Mouse (Mus musculus) MEL (cell line): ENCODE data around the gene Gli1. TPM values are rescaled to one million over a fixed set of nuclear protein-coding genes. Genes with fewer than 3 reads are reported as not detected.

Source experiments
- DNase-seq: peaks from one replicate; pipeline ENCODE4 v3.0.0; 2011; ENCODE audit warnings: low read depth, low spot score
- H3K27ac ChIP-seq: 2 replicates; pipeline ENCODE4 v1.5.1; 2012; ENCODE audit warnings: low read depth, mild to moderate bottlenecking, control low read depth, low read length, moderate library complexity; ENCODE audit not compliant: control insufficient read depth
- H3K27me3 ChIP-seq, 2 experiments: fragments of 150-350 bp in 1 of 2; sonication (generic) in 1 of 2; 2 replicates each; pipeline ENCODE4 v1.6.1; 2012; ENCODE audit warnings: low read length in 2 of 2, mild to moderate bottlenecking in 2 of 2, improper control_type of control experiment in 1 of 2, moderate library complexity in 1 of 2; ENCODE audit not compliant: insufficient read depth in 2 of 2, control insufficient read depth in 1 of 2
- H3K36me3 ChIP-seq, 2 experiments: 2 replicates each; pipeline ENCODE4 v1.6.1; 2012 to 2014; ENCODE audit warnings: low read length in 2 of 2, improper control_type of control experiment in 1 of 2, inconsistent platforms in 1 of 2, mild to moderate bottlenecking in 1 of 2; ENCODE audit not compliant: insufficient read depth in 2 of 2, control insufficient read depth in 1 of 2
- H3K4me1 ChIP-seq, 2 experiments: fragments of 150-350 bp in 1 of 2; sonication (generic) in 1 of 2; 2 replicates each; pipeline ENCODE4 v1.6.1; 2012; ENCODE audit warnings: low read length in 2 of 2, improper control_type of control experiment in 1 of 2, mild to moderate bottlenecking in 1 of 2; ENCODE audit not compliant: insufficient read depth in 2 of 2, control insufficient read depth in 1 of 2
- H3K4me3 ChIP-seq, 2 experiments: fragments of 150-350 bp in 1 of 2; sonication (generic) in 1 of 2; 2 replicates each; pipeline ENCODE4 v1.5.1; 2012; ENCODE audit warnings: low read depth in 2 of 2, low read length in 2 of 2, mild to moderate bottlenecking in 2 of 2, moderate library complexity in 2 of 2, control low read depth in 1 of 2, improper control_type of control experiment in 1 of 2; ENCODE audit not compliant: control insufficient read depth in 1 of 2, insufficient read depth in 1 of 2
- H3K79me2 ChIP-seq: 2 replicates; pipeline ENCODE4 v1.6.1; 2012; ENCODE audit warnings: mild to moderate bottlenecking, low read length, moderate library complexity; ENCODE audit not compliant: control insufficient read depth, poor library complexity, insufficient read depth
- H3K9ac ChIP-seq: 2 replicates; pipeline ENCODE4 v1.6.1; 2012; ENCODE audit warnings: low read depth, mild to moderate bottlenecking, control low read depth, low read length, moderate library complexity; ENCODE audit not compliant: control insufficient read depth, poor library complexity, severe bottlenecking
- H3K9me3 ChIP-seq: fragments of 150-350 bp; sonication (generic); replicated peaks from 2 replicates; pipeline ENCODE4 v1.6.1; 2012; ENCODE audit warnings: mild to moderate bottlenecking, low read length, improper control_type of control experiment, moderate library complexity; ENCODE audit not compliant: insufficient read depth
- BHLHE40 ChIP-seq: IDR thresholded peaks from 2 replicates; pipeline ENCODE4 v1.6.1; 2012; ENCODE audit warnings: low read depth, mild to moderate bottlenecking, inconsistent platforms, low read length, improper control_type of control experiment, borderline replicate concordance
- CHD1 ChIP-seq: IDR thresholded peaks from 2 replicates; pipeline ENCODE4 v1.6.1; 2012; ENCODE audit warnings: low read depth, mild to moderate bottlenecking, inconsistent platforms, low read length, improper control_type of control experiment
- CHD2 ChIP-seq: IDR thresholded peaks from 2 replicates; pipeline ENCODE4 v1.6.1; 2011; ENCODE audit warnings: low read length, improper control_type of control experiment
- E2F4 ChIP-seq: IDR thresholded peaks from 2 replicates; pipeline ENCODE4 v1.6.1; 2011; ENCODE audit warnings: low read depth, low read length, improper control_type of control experiment, borderline replicate concordance
- ELF1 ChIP-seq: IDR thresholded peaks from 2 replicates; pipeline ENCODE4 v1.6.1; 2014; ENCODE audit warnings: low read depth, mild to moderate bottlenecking, inconsistent platforms, low read length, improper control_type of control experiment, moderate library complexity
- EP300 ChIP-seq, 2 experiments: IDR thresholded peaks; 2 replicates each; pipeline ENCODE4 v1.6.1; 2011; ENCODE audit warnings: improper control_type of control experiment in 2 of 2, low read length in 2 of 2, low read depth in 1 of 2, mild to moderate bottlenecking in 1 of 2
- ETS1 ChIP-seq: IDR thresholded peaks from 2 replicates; pipeline ENCODE4 v1.6.1; 2012; ENCODE audit warnings: low read depth, mild to moderate bottlenecking, inconsistent platforms, low read length, improper control_type of control experiment, moderate library complexity
- GABPA ChIP-seq: IDR thresholded peaks from 2 replicates; pipeline ENCODE4 v1.6.1; 2012; ENCODE audit warnings: low read depth, mild to moderate bottlenecking, inconsistent platforms, low read length, improper control_type of control experiment, moderate library complexity
- HCFC1 ChIP-seq: IDR thresholded peaks from 2 replicates; pipeline ENCODE4 v1.6.1; 2012; ENCODE audit warnings: low read depth, mild to moderate bottlenecking, inconsistent platforms, low read length, improper control_type of control experiment, moderate library complexity
- JUND ChIP-seq: IDR thresholded peaks from 2 replicates; pipeline ENCODE4 v1.6.1; 2011; ENCODE audit warnings: low read depth, mild to moderate bottlenecking, improper control_type of control experiment, low read length
- KAT2A ChIP-seq: conservative IDR thresholded peaks from 2 replicates; pipeline ENCODE4 v1.6.1; 2012; ENCODE audit warnings: low read depth, low read length, improper control_type of control experiment, inconsistent platforms
- MAFK ChIP-seq: IDR thresholded peaks from 2 replicates; pipeline ENCODE4 v1.6.1; 2011; ENCODE audit warnings: low read depth, mild to moderate bottlenecking, low read length, improper control_type of control experiment, borderline replicate concordance
- MAX ChIP-seq: IDR thresholded peaks from 2 replicates; pipeline ENCODE4 v1.6.1; 2011; ENCODE audit warnings: low read length, improper control_type of control experiment
- MAZ ChIP-seq: IDR thresholded peaks from 2 replicates; pipeline ENCODE4 v1.6.1; 2012; ENCODE audit warnings: low read depth, mild to moderate bottlenecking, inconsistent platforms, low read length, improper control_type of control experiment
- MEF2A ChIP-seq: IDR thresholded peaks from 2 replicates; pipeline ENCODE4 v1.6.1; 2014; ENCODE audit warnings: low read depth, mild to moderate bottlenecking, inconsistent platforms, low read length, improper control_type of control experiment; ENCODE audit not compliant: poor library complexity, insufficient replicate concordance, severe bottlenecking; ENCODE audit errors: extremely low read depth
- MYC ChIP-seq: IDR thresholded peaks from 2 replicates; pipeline ENCODE4 v1.6.1; 2011; ENCODE audit warnings: low read depth, mild to moderate bottlenecking, low read length, improper control_type of control experiment, moderate library complexity
- NELFE ChIP-seq: IDR thresholded peaks from 2 replicates; pipeline ENCODE4 v1.6.1; 2011; ENCODE audit warnings: low read depth, low read length, improper control_type of control experiment
- NRF1 ChIP-seq: IDR thresholded peaks from 2 replicates; pipeline ENCODE4 v1.6.1; 2014; ENCODE audit warnings: low read depth, mild to moderate bottlenecking, inconsistent platforms, low read length, improper control_type of control experiment, moderate library complexity; ENCODE audit not compliant: poor library complexity, insufficient read depth, severe bottlenecking
- POLR2A ChIP-seq, 2 experiments: IDR thresholded peaks; 2 replicates each; pipeline ENCODE4 v1.6.1; 2011 to 2012; ENCODE audit warnings: low read length in 2 of 2, mild to moderate bottlenecking in 2 of 2, control low read depth in 1 of 2, improper control_type of control experiment in 1 of 2, low read depth in 1 of 2, moderate library complexity in 1 of 2; ENCODE audit not compliant: control insufficient read depth in 1 of 2, insufficient read depth in 1 of 2, poor library complexity in 1 of 2
- POLR2AphosphoS2 ChIP-seq: IDR thresholded peaks from 2 replicates; pipeline ENCODE4 v1.6.1; 2011; ENCODE audit warnings: low read length, improper control_type of control experiment
- POLR2AphosphoS5 ChIP-seq: IDR thresholded peaks from 2 replicates; pipeline ENCODE4 v1.6.1; 2012; ENCODE audit warnings: low read depth, borderline replicate concordance, mild to moderate bottlenecking, inconsistent platforms, low read length, moderate library complexity, mixed read lengths
- RAD21 ChIP-seq: IDR thresholded peaks from 2 replicates; pipeline ENCODE4 v1.6.1; 2011; ENCODE audit warnings: mild to moderate bottlenecking, low read depth, low read length, improper control_type of control experiment
- RCOR1 ChIP-seq: IDR thresholded peaks from 2 replicates; pipeline ENCODE4 v1.6.1; 2012; ENCODE audit warnings: low read depth, mild to moderate bottlenecking, inconsistent platforms, low read length, improper control_type of control experiment
- SIN3A ChIP-seq: IDR thresholded peaks from 2 replicates; pipeline ENCODE4 v1.6.1; 2012; ENCODE audit warnings: low read length, improper control_type of control experiment, inconsistent platforms
- TAL1 ChIP-seq: IDR thresholded peaks from 2 replicates; pipeline ENCODE4 v1.6.1; 2012; ENCODE audit warnings: mild to moderate bottlenecking, inconsistent platforms, low read length, moderate library complexity, mixed read lengths
- TBP ChIP-seq: IDR thresholded peaks from 2 replicates; pipeline ENCODE4 v1.8.0; 2011; ENCODE audit warnings: low read depth, low read length, improper control_type of control experiment
- UBTF ChIP-seq: IDR thresholded peaks from 2 replicates; pipeline ENCODE4 v1.6.1; 2012; ENCODE audit warnings: low read depth, mild to moderate bottlenecking, inconsistent platforms, low read length, improper control_type of control experiment, moderate library complexity, borderline replicate concordance; ENCODE audit not compliant: insufficient read depth
- USF2 ChIP-seq, 2 experiments: IDR thresholded peaks; 2 replicates each; pipeline ENCODE4 v1.6.1; 2011 to 2012; ENCODE audit warnings: improper control_type of control experiment in 2 of 2, low read length in 2 of 2, borderline replicate concordance in 1 of 2, inconsistent platforms in 1 of 2, low read depth in 1 of 2, mild to moderate bottlenecking in 1 of 2; ENCODE audit not compliant: insufficient read depth in 1 of 2
- ZNF384 ChIP-seq: IDR thresholded peaks from 2 replicates; pipeline ENCODE4 v1.6.1; 2012; ENCODE audit warnings: low read depth, mild to moderate bottlenecking, inconsistent platforms, low read length, improper control_type of control experiment
- polyA plus RNA-seq, 2 experiments: library from polyadenylated mRNA; stranded (reverse) in 1 of 2; unstranded in 1 of 2; fragments of >175 nt in 1 of 2; fragments of >200 nt in 1 of 2; gene quantifications; 2 replicates each; pipeline versions ENCODE4 v1.2.1 to v1.2.4; 2012; ENCODE audit warnings: low replicate concordance in 2 of 2, low read depth in 1 of 2; ENCODE audit not compliant: insufficient read length in 2 of 2, insufficient read depth in 1 of 2, missing spikeins in 1 of 2
- total RNA-seq: library from RNA; depleted of rRNA; stranded (reverse); fragments of 300-350 nt; gene quantifications from 2 replicates; pipeline ENCODE4 v1.2.3, GENCODE M21; 2012

Gene Gli1
- total and polyA plus RNA-seq, 3 experiments, result 1.3 to 8.0 TPM; not detected in 1

GRCm38 (mm10) chr10:127290307-127290929, 51.4 kb downstream of the Gli1 start (continued):
- TF ChIP-seq MEF2A, result no peak
- TF ChIP-seq ETS1, result peak; percentile 87
- TF ChIP-seq MAZ, result peak; percentile 96
- TF ChIP-seq BHLHE40, result peak; percentile 84
- peak; percentile 80; the same call in 1 of the 2 replicates for TF ChIP-seq MYC
- TF ChIP-seq TBP, result peak; percentile 99
- peak; percentile 100 for TF ChIP-seq POLR2AphosphoS2
- peak; percentile 82; the same call in 1 of the 2 replicates for TF ChIP-seq JUND
- peak; percentile 64 for TF ChIP-seq CHD2
- TF ChIP-seq ZNF384, result no peak
- peak; percentile 99 for TF ChIP-seq NELFE
- peak; percentile 99 to 100 for TF ChIP-seq POLR2A (IDR thresholded peaks at IDR 0.05; ENCODE audit: control insufficient read depth in 1 of 2, insufficient read depth in 1 of 2, low read depth in 1 of 2, low read length in 2 of 2, poor library complexity in 1 of 2)
- no peak for TF ChIP-seq E2F4
- TF ChIP-seq MAX, result peak; percentile 79

GRCm38 (mm10) chr10:127289573-127290191, 52.1 kb downstream of the Gli1 start:
- H3K4me1 ChIP-seq, result peaks cover 0 to 23% of the 10 kb centered on the region in 2 experiments; a peak in 2 of 4 replicates
- H3K27me3 ChIP-seq, result no peaks in the 10 kb centered on the region
- H3K9me3 ChIP-seq, result no peaks in the 10 kb centered on the region
- H3K79me2 ChIP-seq, result peaks cover 69% of the 10 kb centered on the region
- peak overlapping the region; percentile 100 for H3K27ac ChIP-seq
- H3K36me3 ChIP-seq, result peaks cover 11 to 22% of the 10 kb centered on the region in 2 experiments
- H3K4me3 ChIP-seq, result peak overlapping the region; percentile 52 to 59
- peak overlapping the region; percentile 93 for H3K9ac ChIP-seq
- peak; percentile 91 for DNase-seq
- TF ChIP-seq MAX (peak; percentile 55), TAL1 (no peak), RCOR1 (no peak), UBTF (0 out of 2 replicates have a peak, but pooled peaks have one; percentile 21), NRF1 (no peak), TBP (peak; percentile 67), MAZ (no peak), CHD1 (peak; percentile 98), POLR2A (IDR thresholded peaks at IDR 0.05; ENCODE audit: control insufficient read depth in 1 of 2, insufficient read depth in 1 of 2, low read depth in 1 of 2, low read length in 2 of 2, poor library complexity in 1 of 2) (peak; percentile 67 to 75; a peak in 3 of 4 replicates), JUND (no peak), POLR2AphosphoS5 (0 out of 2 replicates have a peak, but pooled peaks have one; percentile 3), USF2 (IDR thresholded peaks at IDR 0.05; ENCODE audit: borderline replicate concordance in 1 of 2, insufficient read depth in 1 of 2, low read depth in 1 of 2, low read length in 2 of 2) (no peak; a peak in 1 of 4 replicates), BHLHE40 (no peak), SIN3A (peak; percentile 67), NELFE (peak; percentile 66), GABPA (no peak), ZNF384 (peak; percentile 68), EP300 (IDR thresholded peaks at IDR 0.05; ENCODE audit: low read depth in 1 of 2, low read length in 2 of 2) (no peak), KAT2A (no peak), RAD21 (no peak), MYC (peak; percentile 44; the same call in 1 of the 2 replicates), MEF2A (no peak), HCFC1 (peak; percentile 9; the same call in 1 of the 2 replicates), E2F4 (no peak), ELF1 (no peak), CHD2 (no peak), MAFK (no peak)
